Mouse (Mus musculus) G1E (cell line): Measurements from ENCODE around the gene Gm44596.

Source experiments
- CTCF ChIP-seq: IDR thresholded peaks from 2 replicates; pipeline ENCODE4 v1.5.1; 2012; ENCODE audit warnings: low read depth, low read length, inconsistent platforms, mixed read lengths
- GATA1 ChIP-seq: IDR thresholded peaks from 2 replicates; pipeline ENCODE4 v1.6.1; 2012; ENCODE audit warnings: borderline replicate concordance, low read length, inconsistent platforms, mixed read lengths
- GATA2 ChIP-seq: IDR thresholded peaks from 2 replicates; pipeline ENCODE4 v1.6.1; 2012; ENCODE audit warnings: low read depth, low read length, inconsistent platforms, borderline replicate concordance
- POLR2AphosphoS5 ChIP-seq: IDR thresholded peaks from 2 replicates; pipeline ENCODE4 v1.6.1; 2012; ENCODE audit warnings: low read depth, low read length, inconsistent platforms; ENCODE audit not compliant: insufficient replicate concordance
- TAL1 ChIP-seq: conservative IDR thresholded peaks from 2 replicates; pipeline ENCODE4 v1.6.1; 2012; ENCODE audit warnings: low read depth, low read length, inconsistent platforms, mixed read lengths

GRCm38 (mm10) chr6:128346782-128347181 lies 28.5 kb upstream of the Gm44596 start:
- TF ChIP-seq CTCF = no peak
- TF ChIP-seq GATA1 = no peak
- no peak for TF ChIP-seq TAL1
- TF ChIP-seq GATA2 = no peak
- no peak for TF ChIP-seq POLR2AphosphoS5
